Comparison of ENCODE assay signal across 15 mouse cellular contexts in the genomic region with DNA sequence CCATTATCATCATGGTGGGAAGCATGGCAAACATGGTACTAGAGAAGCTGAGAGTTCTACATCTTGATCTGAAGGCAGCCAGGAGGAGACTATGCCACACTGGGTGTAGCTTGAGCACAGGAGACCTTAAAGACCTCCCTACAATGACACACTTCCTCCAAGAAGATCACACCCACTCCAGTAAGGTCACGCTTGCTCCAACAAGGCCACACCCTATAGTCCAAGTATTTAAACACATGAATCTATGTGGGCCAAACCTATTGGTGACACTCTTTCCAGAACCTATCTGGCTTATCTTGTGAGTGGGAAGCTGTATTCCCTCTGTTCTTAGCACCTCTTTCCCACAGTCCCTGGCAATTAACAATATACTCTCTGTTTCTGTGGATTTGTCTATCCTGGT.
"Had no signal": no experiment of that assay in that cellular context is flagged by ENCODE, and none has a peak within 500 bp of the region (broad histone marks: within the 10 kb centered on the region; RNA-seq: fewer than 3 reads in every experiment).

No protein-coding gene starts in this region.

- H3K4me3 ChIP-seq: liver, embryonic 15.5 days; lung, embryonic 15.5 days; megakaryocyte, embryonic 14.5 days; midbrain, embryonic 13.5 days; midbrain, embryonic 15.5 days; neural tube, embryonic 12.5 days had no signal

- H3K36me3 ChIP-seq: liver, embryonic 15.5 days; lung, embryonic 15.5 days; midbrain, embryonic 13.5 days; midbrain, embryonic 15.5 days; neural tube, embryonic 12.5 days had no signal

- H3K9me3 ChIP-seq: liver, embryonic 15.5 days; lung, embryonic 15.5 days; midbrain, embryonic 13.5 days; midbrain, embryonic 15.5 days; neural tube, embryonic 12.5 days had no signal

- ATAC-seq: liver, postnatal 0 days; midbrain, embryonic 13.5 days; midbrain, embryonic 15.5 days had no signal

- H3K27me3 ChIP-seq: liver, embryonic 15.5 days had no signal

- H3K27ac ChIP-seq: liver, embryonic 15.5 days; lung, embryonic 15.5 days; macrophage; midbrain, embryonic 13.5 days; midbrain, embryonic 15.5 days; neural tube, embryonic 12.5 days had no signal

- H3K4me2 ChIP-seq: liver, embryonic 15.5 days; lung, embryonic 15.5 days; midbrain, embryonic 11.5 days; midbrain, embryonic 13.5 days; midbrain, embryonic 15.5 days; neural tube, embryonic 12.5 days had no signal

- H3K9ac ChIP-seq: liver, embryonic 15.5 days; liver, postnatal 0 days; lung, embryonic 15.5 days; midbrain, embryonic 13.5 days; midbrain, embryonic 15.5 days; neural tube, embryonic 12.5 days had no signal

- DNase-seq: liver, postnatal 0 days; lung, adult 2 months; lung, postnatal 10 days; right cerebral cortex, postnatal 14 days; thymus, adult 2 months; thymus, postnatal 25 days; thymus, postnatal 4 days had no signal

- H3K4me1 ChIP-seq: liver, embryonic 15.5 days; lung, embryonic 15.5 days; megakaryocyte, embryonic 14.5 days; midbrain, embryonic 13.5 days; midbrain, embryonic 15.5 days; neural tube, embryonic 12.5 days had no signal
